Mouse (Mus musculus) forebrain, embryonic 13.5 days (tissue): Measurements from ENCODE around the gene Irf3. TPM values are rescaled to one million over a fixed set of nuclear protein-coding genes. Genes with fewer than 3 reads are reported as not detected.
A peak's percentile ranks its signal among the peaks of the same experiment; 100 is the strongest.

Source experiments
- ATAC-seq: fragments of 200-750 bp; cut with Nextera tagmentation; 2 replicates; pipeline ENCODE4 v1.8.0; 2017
- H3K27ac ChIP-seq: fragments of 300-500 bp; sonication (generic); 2 replicates; pipeline ENCODE4 v1.5.1; 2015; ENCODE audit warnings: inconsistent platforms, mild to moderate bottlenecking, moderate library complexity
- H3K27me3 ChIP-seq: fragments of 300-500 bp; sonication (generic); 2 replicates; pipeline ENCODE4 v1.6.1; 2015; ENCODE audit warnings: mild to moderate bottlenecking, inconsistent platforms
- H3K36me3 ChIP-seq: fragments of 300-500 bp; sonication (generic); 2 replicates; pipeline ENCODE4 v1.6.1; 2015; ENCODE audit warnings: mild to moderate bottlenecking, inconsistent platforms; ENCODE audit not compliant: poor library complexity, severe bottlenecking
- H3K4me1 ChIP-seq: fragments of 300-500 bp; sonication (generic); 2 replicates; pipeline ENCODE4 v1.6.1; 2015; ENCODE audit warnings: inconsistent platforms
- H3K4me2 ChIP-seq: fragments of 300-500 bp; sonication (generic); 2 replicates; pipeline ENCODE4 v1.6.1; 2015; ENCODE audit warnings: inconsistent platforms, mild to moderate bottlenecking, moderate library complexity
- H3K4me3 ChIP-seq: fragments of 300-500 bp; sonication (generic); 2 replicates; pipeline ENCODE4 v1.5.1; 2015; ENCODE audit warnings: mild to moderate bottlenecking, inconsistent platforms
- H3K9ac ChIP-seq: fragments of 300-500 bp; sonication (generic); 2 replicates; pipeline ENCODE4 v1.6.1; 2015; ENCODE audit warnings: mild to moderate bottlenecking, inconsistent platforms
- H3K9me3 ChIP-seq: fragments of 300-500 bp; sonication (generic); replicated peaks from 2 replicates; pipeline ENCODE4 v1.6.1; 2016; ENCODE audit warnings: inconsistent platforms
- WGBS: fragments of 180-500 bp; shearing (Covaris S2); methylation state at CpG from one replicate; pipeline ENCODE4 v1.1.7; 2015; 5-methylcytosine and 5-hydroxymethylcytosine counted together
- polyA plus RNA-seq: library from polyadenylated mRNA; unstranded; fragments of >200 nt; fragmentation: Nextera tagmentation; extraction: Ambion mirVana; gene quantifications from 2 replicates; pipeline ENCODE4 v1.2.1, GENCODE M21; 2015

Irf3 gene
- polyA plus RNA-seq, 1 experiment from 2014 or later = 67.9 TPM

DNA sequence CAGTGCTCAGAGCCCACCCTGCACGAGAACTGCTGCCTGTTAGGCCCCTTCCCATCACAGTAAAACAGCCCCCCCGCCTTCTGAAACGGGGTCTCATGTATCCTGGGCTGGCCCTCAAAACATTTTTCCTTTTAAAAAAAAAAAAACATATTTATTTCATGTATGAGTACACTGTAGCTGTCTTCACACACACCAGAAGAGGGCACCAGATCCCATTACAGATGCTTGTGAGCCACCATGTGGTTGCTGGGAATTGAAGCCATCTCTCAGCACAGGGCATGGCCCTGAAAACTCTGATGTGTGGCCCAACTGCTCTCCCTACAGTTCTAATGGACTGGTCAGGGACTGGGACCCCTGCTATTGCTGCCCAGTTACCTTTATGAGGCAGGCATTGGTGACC lies 19.1 kb upstream of the Irf3 start:
- H3K9me3 ChIP-seq = no peaks in the 10 kb centered on the region
- WGBS = 97% methylated on average over 3 of the region's 3 CpGs
- peaks cover 17% of the 10 kb centered on the region for H3K4me1 ChIP-seq
- no peak for ATAC-seq
- peaks cover 71% of the 10 kb centered on the region for H3K36me3 ChIP-seq
- no peaks in the 10 kb centered on the region for H3K27me3 ChIP-seq
- H3K4me3 ChIP-seq = no peak overlapping the region
- no peak overlapping the region for H3K9ac ChIP-seq
- H3K27ac ChIP-seq = no peak overlapping the region
- H3K4me2 ChIP-seq = no peak overlapping the region

DNA sequence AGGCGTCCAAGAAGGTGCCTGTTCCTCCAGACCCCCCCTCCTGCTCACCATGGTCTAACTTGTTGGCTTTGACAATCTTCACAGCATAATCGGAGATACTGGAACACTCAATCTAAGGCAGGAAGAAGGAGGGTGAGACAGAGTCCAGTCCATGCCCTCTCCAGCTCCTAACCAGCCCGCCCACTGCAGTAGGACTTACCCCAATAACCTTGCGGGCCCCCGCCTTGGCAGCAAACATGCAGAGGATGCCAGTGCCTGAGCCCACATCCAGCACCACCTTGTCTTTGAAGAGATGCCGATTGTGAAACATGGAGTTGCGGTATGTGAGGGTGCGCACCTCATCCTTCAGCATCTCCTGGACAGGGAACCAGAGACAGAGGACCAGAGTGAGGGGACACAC lies 15.9 kb upstream of the Irf3 start:
- 93% methylated on average over 8 of the region's 8 CpGs for WGBS
- no peak for ATAC-seq
- Histone ChIP-seq H3K4me2 (no peak overlapping the region), H3K4me1 (peaks cover 25% of the 10 kb centered on the region), H3K9me3 (no peaks in the 10 kb centered on the region), H3K36me3 (peaks cover 63% of the 10 kb centered on the region), H3K27me3 (no peaks in the 10 kb centered on the region), H3K4me3 (no peak overlapping the region), H3K9ac (no peak overlapping the region), H3K27ac (no peak overlapping the region)

DNA sequence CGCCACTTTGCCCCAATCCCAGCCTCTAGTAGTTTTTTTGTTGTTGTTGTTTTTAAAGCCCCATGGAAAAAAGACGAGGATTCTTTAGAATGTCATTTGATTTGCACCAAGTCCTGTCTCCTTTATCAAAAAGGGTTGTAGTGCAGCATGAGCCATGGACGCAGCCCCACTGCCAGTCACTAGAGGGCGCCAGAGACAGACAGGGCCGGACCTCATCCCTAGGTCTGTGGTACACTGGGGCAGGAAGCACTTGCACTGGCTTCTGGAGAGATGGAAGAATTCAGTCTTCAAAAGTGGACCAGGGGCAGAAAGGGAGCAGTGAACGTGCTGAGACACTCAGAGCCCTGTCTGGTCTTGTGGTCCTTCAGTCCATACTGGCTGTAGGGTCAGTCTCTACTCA lies 14.4 kb upstream of the Irf3 start:
- Histone ChIP-seq H3K36me3 (peaks cover 48% of the 10 kb centered on the region), H3K9ac (no peak overlapping the region), H3K4me1 (peaks cover 30% of the 10 kb centered on the region), H3K4me2 (peak overlapping the region; percentile 73; the same call in 1 of the 2 replicates), H3K27ac (0 out of 2 replicates have a peak overlapping the region, but pooled peaks have one; percentile 25), H3K9me3 (no peaks in the 10 kb centered on the region), H3K27me3 (no peaks in the 10 kb centered on the region), H3K4me3 (0 out of 2 replicates have a peak overlapping the region, but pooled peaks have one; percentile 1)
- ATAC-seq = no peak
- WGBS = 28% methylated on average over 6 of the region's 6 CpGs

DNA sequence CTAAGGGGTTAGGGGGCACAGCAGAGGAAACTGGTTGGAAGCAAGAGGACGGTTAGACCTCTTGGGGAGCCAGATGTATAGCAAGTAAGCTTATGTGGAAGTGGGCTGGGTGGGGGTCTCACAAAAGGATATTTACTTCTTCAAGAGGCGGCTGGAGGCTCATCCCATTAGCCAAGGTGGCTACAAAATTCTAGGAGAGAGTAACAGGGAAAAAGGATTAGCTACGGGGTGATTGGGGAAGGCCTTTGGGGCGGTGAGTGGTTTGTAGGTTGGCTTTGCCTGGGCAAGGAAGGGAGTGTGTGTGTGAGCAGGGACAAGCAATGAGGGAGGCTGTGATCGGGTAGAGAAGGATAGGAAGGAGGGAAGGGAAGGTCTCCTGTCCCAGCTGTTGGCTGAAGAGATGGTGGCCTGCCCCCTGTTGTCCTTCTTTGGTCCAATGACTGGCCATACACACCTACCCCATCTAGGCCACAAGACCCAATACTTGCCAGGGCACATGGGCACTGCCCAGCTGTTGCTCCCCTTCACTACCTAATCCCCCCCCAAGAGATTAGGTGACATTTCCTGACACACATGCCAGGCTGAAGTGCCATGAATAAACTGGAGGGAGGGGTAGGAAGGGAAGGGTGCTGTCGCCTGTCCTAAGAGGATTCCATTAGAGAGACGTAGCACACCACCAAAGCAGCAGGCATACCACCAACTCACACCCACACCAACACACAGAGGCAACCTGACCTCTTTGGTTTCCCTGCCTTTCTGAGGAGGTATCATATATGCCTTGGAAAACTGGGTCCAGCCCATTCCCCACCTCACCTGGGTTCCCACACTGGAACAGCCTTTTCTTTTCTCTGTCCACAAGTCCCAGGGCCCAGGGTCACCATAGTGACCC lies 13.3 kb upstream of the Irf3 start:
- Histone ChIP-seq H3K27me3 (no peaks in the 10 kb centered on the region), H3K4me2 (peak overlapping the region; percentile 73), H3K9me3 (no peaks in the 10 kb centered on the region), H3K36me3 (peaks cover 39% of the 10 kb centered on the region), H3K4me3 (peak overlapping the region; percentile 96), H3K9ac (peak overlapping the region; percentile 34), H3K4me1 (peaks cover 38% of the 10 kb centered on the region), H3K27ac (peak overlapping the region; percentile 93)
- 71% methylated on average over 7 of the region's 7 CpGs for WGBS
- ATAC-seq = no peak

DNA sequence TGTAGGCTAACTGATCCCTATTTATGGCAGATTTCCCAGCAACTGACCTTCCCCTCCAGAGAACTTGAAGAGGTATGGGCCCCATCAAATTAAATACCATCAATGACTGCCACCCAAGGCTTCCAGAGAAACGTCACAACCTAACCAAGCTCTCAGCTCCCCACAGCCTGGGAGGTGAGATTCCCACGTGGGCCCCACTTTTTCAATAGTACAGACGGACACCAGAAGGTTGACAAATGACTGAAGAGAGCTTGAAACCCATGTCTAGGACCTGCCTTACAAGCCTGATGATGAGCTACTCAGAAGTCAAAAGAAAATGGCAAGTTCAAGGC lies 12.6 kb upstream of the Irf3 start:
- Histone ChIP-seq H3K9ac (peak overlapping the region; percentile 98), H3K27me3 (no peaks in the 10 kb centered on the region), H3K4me3 (peak overlapping the region; percentile 96), H3K36me3 (peaks cover 34% of the 10 kb centered on the region), H3K4me2 (peak overlapping the region; percentile 73), H3K27ac (peak overlapping the region; percentile 93; the same call in 1 of the 2 replicates), H3K9me3 (no peaks in the 10 kb centered on the region), H3K4me1 (peaks cover 42% of the 10 kb centered on the region)
- no peak for ATAC-seq
- 49% methylated on average over 3 of the region's 3 CpGs for WGBS

DNA sequence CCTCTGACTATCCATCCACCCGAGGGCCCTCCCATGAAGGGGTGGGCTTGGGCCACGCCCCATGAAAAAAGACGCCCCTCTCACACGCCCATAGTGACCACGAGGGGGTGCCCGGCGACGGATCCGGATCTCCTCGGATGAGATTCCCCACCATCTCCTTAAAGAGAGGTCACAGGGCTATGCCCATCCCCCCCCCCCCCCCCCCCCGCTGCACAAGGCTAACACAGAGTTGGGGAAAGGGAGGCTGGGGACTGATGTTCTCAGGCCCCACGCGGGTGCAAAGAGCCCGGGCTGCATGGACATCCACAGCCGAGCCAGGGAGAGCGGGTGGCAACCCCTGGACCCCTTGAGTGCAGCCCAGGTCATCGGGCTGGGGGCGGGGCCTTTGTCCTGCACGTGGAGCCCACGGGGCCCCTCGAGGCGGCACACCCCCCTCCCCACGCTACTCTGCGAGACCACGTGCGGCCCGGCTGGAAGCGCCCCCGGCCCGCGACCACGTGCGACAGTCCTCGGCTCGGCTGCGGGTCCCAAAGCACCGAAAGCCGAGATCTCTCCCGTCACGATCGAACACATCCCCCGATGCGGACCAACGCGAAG lies 11.8 kb upstream of the Irf3 start:
- WGBS = 0% methylated on average over 32 of the region's 45 CpGs
- H3K4me2 ChIP-seq = peak overlapping the region; percentile 73
- no peaks in the 10 kb centered on the region for H3K9me3 ChIP-seq
- H3K4me3 ChIP-seq = peak overlapping the region; percentile 96
- peak overlapping the region; percentile 98 for H3K9ac ChIP-seq
- peaks cover 31% of the 10 kb centered on the region for H3K36me3 ChIP-seq
- H3K27ac ChIP-seq = peak overlapping the region; percentile 93
- ATAC-seq = no peak
- H3K4me1 ChIP-seq = peaks cover 42% of the 10 kb centered on the region
- H3K27me3 ChIP-seq = no peaks in the 10 kb centered on the region

DNA sequence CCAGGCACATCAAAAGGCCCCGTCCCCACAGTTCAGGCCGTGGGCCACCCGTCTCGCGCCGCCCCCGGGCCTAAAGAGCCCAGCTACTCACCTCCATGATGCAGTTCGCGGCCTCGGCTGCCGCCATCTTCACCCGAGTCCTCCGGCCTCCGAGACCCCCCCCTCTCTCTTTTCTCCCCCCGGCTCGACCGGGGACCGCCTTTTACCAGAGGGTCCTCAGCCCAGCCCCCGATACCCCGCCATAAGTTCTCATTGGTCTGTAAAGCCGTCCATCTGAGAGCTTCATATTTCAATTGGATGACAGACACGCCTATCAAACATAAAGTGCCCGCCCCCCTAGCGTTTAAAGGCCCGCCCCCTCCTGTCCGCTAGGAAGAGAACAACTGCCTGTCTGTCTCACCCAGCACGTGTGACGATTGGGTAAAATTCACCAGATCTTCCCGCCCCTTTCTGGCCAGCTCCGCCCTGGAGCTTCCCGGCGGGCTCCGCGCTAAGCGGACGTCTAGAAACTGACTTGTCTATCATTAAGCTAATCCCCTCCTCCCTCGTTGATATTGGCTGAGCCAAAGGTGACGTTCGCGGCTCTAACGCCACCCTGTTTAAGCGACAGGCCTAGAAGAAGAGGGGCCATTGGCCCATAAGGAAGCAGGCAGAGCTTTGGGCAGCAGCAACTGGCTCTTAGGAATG lies 11.1 kb upstream of the Irf3 start, which contains the start of gene Prmt1:
Prmt1 (minus strand) TSS at position 377 of the 687 bp plus-strand sequence.
- H3K4me2 ChIP-seq = peak within 1 kb of the TSS; percentile 73
- H3K9ac ChIP-seq = peak within 1 kb of the TSS; percentile 98
- no peaks in the 10 kb centered on the region for H3K9me3 ChIP-seq
- peaks cover 29% of the 10 kb centered on the region for H3K36me3 ChIP-seq
- peak within 1 kb of the TSS; percentile 96 for H3K4me3 ChIP-seq
- WGBS = under 1% methylated on average over 42 of the region's 42 CpGs
- peak within 1 kb of the TSS; percentile 93 for H3K27ac ChIP-seq
- peak; percentile 97 for ATAC-seq
- peaks cover 42% of the 10 kb centered on the region for H3K4me1 ChIP-seq
- no peaks in the 10 kb centered on the region for H3K27me3 ChIP-seq

DNA sequence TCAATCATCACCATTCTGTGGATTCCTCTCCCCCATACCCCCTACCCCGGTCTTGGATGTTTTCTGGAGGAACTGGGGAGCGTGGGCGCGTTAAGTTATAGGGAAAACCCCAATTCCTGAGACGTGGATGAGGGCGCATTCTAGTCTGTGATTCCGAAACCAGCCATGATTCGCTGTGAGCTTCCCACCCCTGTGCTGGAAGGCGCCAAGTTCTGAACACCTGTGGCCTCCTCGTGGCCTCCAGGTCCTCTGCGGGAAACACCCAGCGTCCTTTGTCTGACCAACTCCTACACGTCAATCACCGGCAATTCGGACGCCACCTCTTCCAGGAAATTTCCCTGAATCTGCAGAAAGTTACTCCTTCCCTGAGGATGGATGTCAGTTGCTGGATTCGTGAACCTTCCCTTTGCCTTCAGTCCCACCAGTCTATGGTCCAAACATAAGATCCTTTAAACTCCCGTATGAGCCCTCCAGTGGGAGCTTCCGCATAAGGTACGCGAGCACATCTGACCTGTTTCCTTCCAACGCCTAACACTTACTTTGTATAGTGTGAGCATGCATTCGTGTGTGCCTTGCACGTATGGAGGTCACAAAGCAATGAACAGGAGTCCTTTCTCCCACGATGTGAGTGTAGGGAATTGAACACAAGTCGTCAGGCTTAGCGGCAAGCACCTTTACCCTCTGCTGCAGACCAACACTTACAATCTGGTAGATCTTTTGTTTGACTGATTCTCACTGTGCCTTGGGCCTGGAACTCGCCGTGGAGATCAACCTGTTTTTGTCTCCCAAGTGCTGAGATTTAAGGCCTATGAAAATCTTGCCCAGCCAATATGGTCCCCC lies 10.3 kb upstream of the Irf3 start:
- Histone ChIP-seq H3K4me3 (peak overlapping the region; percentile 96), H3K27ac (peak overlapping the region; percentile 90), H3K27me3 (no peaks in the 10 kb centered on the region), H3K9me3 (no peaks in the 10 kb centered on the region), H3K9ac (peak overlapping the region; percentile 80), H3K4me2 (peak overlapping the region; percentile 71), H3K36me3 (peaks cover 28% of the 10 kb centered on the region), H3K4me1 (peaks cover 42% of the 10 kb centered on the region)
- under 1% methylated on average over 29 of the region's 29 CpGs for WGBS
- no peak; the same call in 1 of the 2 replicates for ATAC-seq

DNA sequence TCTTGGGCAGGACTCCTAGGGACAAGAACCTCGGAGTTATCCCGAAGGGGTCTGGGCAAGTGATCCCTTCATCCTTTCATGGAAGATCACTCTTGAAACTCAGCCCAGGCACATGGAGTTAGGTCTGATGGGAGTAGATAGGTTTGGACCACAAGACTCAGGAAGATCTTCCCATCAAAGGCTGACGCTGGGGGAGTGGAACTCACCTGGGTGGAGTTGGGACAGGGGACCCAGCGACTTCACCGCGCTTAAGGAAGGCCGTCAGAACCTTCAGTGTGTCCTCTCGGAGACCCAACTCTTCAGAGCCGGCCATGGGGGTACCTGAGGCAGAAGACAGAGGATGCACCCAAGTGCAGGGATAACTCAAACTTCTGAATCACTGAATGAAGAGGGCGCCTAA lies 776 bp upstream of the Irf3 start:
- Histone ChIP-seq H3K9me3 (no peaks in the 10 kb centered on the region), H3K27ac (peak overlapping the region; percentile 20; the same call in 1 of the 2 replicates), H3K4me2 (peak overlapping the region; percentile 87), H3K9ac (peak overlapping the region; percentile 88), H3K4me3 (peak overlapping the region; percentile 61), H3K36me3 (peaks cover 52% of the 10 kb centered on the region), H3K4me1 (peaks cover 33% of the 10 kb centered on the region), H3K27me3 (no peaks in the 10 kb centered on the region)
- WGBS = 15% methylated on average over 10 of the region's 10 CpGs
- no peak for ATAC-seq

DNA sequence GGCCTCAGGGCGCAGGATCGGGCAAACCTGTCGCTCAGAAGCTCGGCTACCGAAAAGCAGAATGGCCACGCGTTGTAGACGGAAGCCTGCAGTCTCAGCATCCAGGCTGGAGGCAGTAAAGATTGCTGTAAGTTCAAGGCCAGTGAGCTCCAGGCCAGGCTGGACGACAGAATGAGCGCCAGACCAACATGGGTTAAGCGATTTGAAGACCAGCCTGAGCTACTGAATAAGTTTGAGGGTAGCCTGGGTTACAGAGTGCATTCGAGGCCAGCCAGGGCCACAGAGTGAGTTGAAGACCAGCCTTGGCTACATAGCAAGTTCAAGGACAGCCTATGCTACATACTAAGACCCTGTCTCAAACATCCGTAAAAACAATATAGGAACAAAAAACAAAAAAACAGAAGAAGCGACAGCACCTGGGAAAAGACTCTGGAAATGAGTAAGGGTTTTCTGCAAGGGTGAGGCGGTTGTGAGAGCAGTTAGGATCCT lies 536 bp downstream of the Irf3 start:
- no peak; the same call in 1 of the 2 replicates for ATAC-seq

DNA sequence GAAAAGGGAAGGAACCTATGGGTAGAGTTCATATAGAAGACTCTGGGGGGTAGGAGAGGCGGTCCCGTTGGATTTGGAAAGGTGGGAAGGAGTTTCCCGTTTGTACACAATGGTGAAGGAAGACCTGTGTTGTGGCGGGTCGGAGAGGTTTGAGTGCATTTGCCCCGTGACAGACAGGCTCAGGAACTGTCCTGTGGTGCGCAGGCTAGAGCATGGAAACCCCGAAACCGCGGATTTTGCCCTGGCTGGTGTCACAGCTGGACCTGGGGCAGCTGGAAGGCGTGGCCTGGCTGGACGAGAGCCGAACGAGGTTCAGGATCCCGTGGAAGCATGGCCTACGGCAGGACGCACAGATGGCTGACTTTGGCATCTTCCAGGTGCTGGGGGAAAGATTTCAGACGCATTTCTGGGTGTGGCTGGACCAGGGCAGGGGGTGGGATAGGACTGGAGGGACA lies 1.1 kb downstream of the Irf3 start, which contains the start of gene Bcl2l12:
Bcl2l12 (minus strand) TSS at position 212 of the 455 bp plus-strand sequence.
- Histone ChIP-seq H3K36me3 (peaks cover 54% of the 10 kb centered on the region), H3K9ac (peak within 1 kb of the TSS; percentile 88), H3K27ac (peak within 1 kb of the TSS; percentile 67), H3K4me2 (peak within 1 kb of the TSS; percentile 87), H3K27me3 (no peaks in the 10 kb centered on the region), H3K4me3 (peak within 1 kb of the TSS; percentile 61), H3K4me1 (peaks cover 33% of the 10 kb centered on the region), H3K9me3 (no peaks in the 10 kb centered on the region)
- no peak for ATAC-seq
- WGBS = 3% methylated on average over 18 of the region's 18 CpGs

More for the DNA sequence above, 536 bp downstream of the Irf3 start:
- peak overlapping the region; percentile 67 for H3K27ac ChIP-seq
- 5% methylated on average over 15 of the region's 15 CpGs for WGBS
- H3K27me3 ChIP-seq = no peaks in the 10 kb centered on the region
- H3K4me3 ChIP-seq = peak overlapping the region; percentile 61
- H3K4me2 ChIP-seq = peak overlapping the region; percentile 87
- H3K9ac ChIP-seq = peak overlapping the region; percentile 88
- peaks cover 33% of the 10 kb centered on the region for H3K4me1 ChIP-seq
- peaks cover 52% of the 10 kb centered on the region for H3K36me3 ChIP-seq
- no peaks in the 10 kb centered on the region for H3K9me3 ChIP-seq
